Mouse (Mus musculus) C2C12 (cell line): ENCODE data around the gene Os9.

Experiments used
- CTCF ChIP-seq: IDR thresholded peaks from one replicate; pipeline ENCODE4 v1.5.1; 2011; ENCODE audit not compliant: control insufficient read depth, insufficient read depth, insufficient read length
- MAX ChIP-seq: IDR thresholded peaks from one replicate; pipeline ENCODE4 v1.6.1; 2011; ENCODE audit warnings: mild to moderate bottlenecking, control low read depth
- USF1 ChIP-seq: IDR thresholded peaks from one replicate; pipeline ENCODE4 v1.6.1; 2011; ENCODE audit warnings: low read depth, mild to moderate bottlenecking, control low read depth, moderate library complexity

- no peak for TF ChIP-seq CTCF
- no peak for TF ChIP-seq MAX
- TF ChIP-seq USF1 = no peak
Measured at GRCm38 (mm10) chr10:127100414-127100813, 20.5 kb downstream of the Os9 start.
